Mouse (Mus musculus) 416B (cell line): ENCODE measurements at regions not wholly inside any gene's neighbourhood (a gene's known extent, or its start where the extent isn't known, plus 50 kb on each side); places are given as distances from the start of the nearest gene placed in this dataset.
A peak's percentile ranks its signal among the peaks of the same experiment; 100 is the strongest.
"Not testable (repeated sequence)": the region's sequence is repeated elsewhere in the genome, so short reads cannot be mapped to it uniquely, and the experiment has no call there.

Experiments used
- DNase-seq: peaks from one replicate; pipeline ENCODE4 v3.0.0; 2011; ENCODE audit warnings: low read depth

- DNase-seq = no peak
Observed at GRCm38 (mm10) chrX:159072647-159073046, 137.5 kb upstream of the Rps6ka3 start.

- DNase-seq = no peak
Observed at GRCm38 (mm10) chrX:159073533-159073932, 136.6 kb upstream of the Rps6ka3 start.

GRCm38 (mm10) chrX:159080508-159080907, 129.6 kb upstream of the Rps6ka3 start:
- DNase-seq = peak; percentile 67

GRCm38 (mm10) chrX:159110651-159111050, 99.5 kb upstream of the Rps6ka3 start:
- not testable (repeated sequence) for DNase-seq

- DNase-seq = no peak
Observed at GRCm38 (mm10) chrX:159116210-159116609, 93.9 kb upstream of the Rps6ka3 start.

- DNase-seq = no peak
Observed at GRCm38 (mm10) chrX:159140554-159140953, 69.6 kb upstream of the Rps6ka3 start.

GRCm38 (mm10) chrX:159143278-159143677, 66.8 kb upstream of the Rps6ka3 start:
- DNase-seq = no peak

GRCm38 (mm10) chrX:159144674-159145073, 65.4 kb upstream of the Rps6ka3 start:
- DNase-seq = no peak

- DNase-seq = peak; percentile 44
Observed at GRCm38 (mm10) chrX:159145212-159145611, 64.9 kb upstream of the Rps6ka3 start.

GRCm38 (mm10) chrX:159155786-159156185, 54.3 kb upstream of the Rps6ka3 start:
- no peak for DNase-seq

- DNase-seq = no peak
Observed at GRCm38 (mm10) chrX:159156976-159157375, 53.1 kb upstream of the Rps6ka3 start.

- DNase-seq = no peak
Observed at GRCm38 (mm10) chrX:159159727-159160126, 50.4 kb upstream of the Rps6ka3 start.
